Mouse (Mus musculus): ENCODE data around the gene Cd248. TPM values are rescaled to one million over a fixed set of nuclear protein-coding genes. Genes with fewer than 3 reads are reported as not detected.
"Not testable (repeated sequence)": the region's sequence is repeated elsewhere in the genome, so short reads cannot be mapped to it uniquely, and the experiment has no call there.

Gene Cd248
- polyA plus RNA-seq, 1 experiment, result 2.5 TPM

DNA sequence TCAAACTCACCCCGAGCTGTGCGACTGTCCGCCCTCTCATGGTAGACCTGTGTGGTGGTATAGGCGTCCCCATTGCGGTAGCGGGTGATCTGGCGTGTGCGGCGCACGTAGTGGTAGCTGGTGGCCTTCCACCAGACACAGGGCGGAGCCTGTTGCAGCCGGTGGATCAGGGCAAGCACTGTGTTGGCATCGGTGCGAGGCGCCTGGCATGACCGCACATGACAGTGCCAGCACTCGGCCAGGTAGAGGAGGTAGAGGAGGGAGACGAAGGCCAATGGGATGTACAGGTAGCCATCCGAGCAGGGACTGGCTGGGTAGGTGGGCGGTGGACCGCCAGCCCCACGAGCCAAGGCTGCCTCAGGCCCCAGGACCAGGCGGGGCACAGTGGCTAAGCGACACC lies 14.7 kb downstream of the Cd248 start:
- Histone ChIP-seq H3K27me3 (ENCODE audit: control insufficient read depth, insufficient read depth, low read length) (no peaks in the 10 kb centered on the region; the same call in none of the 2 replicates), H3K36me3 (ENCODE audit: control insufficient read depth, insufficient read depth, low read length) (no peaks in the 10 kb centered on the region), H3K4me1 (ENCODE audit: control insufficient read depth, insufficient read depth, low read length) (peaks cover 12% of the 10 kb centered on the region), H3K27ac (ENCODE audit: control insufficient read depth, insufficient read depth, low read depth, low read length) (no peak overlapping the region), H3K4me3 (ENCODE audit: control insufficient read depth, low read depth, low read length) (no peak overlapping the region)
- TF ChIP-seq POLR2A (IDR thresholded peaks at IDR 0.05; ENCODE audit: control insufficient read depth, low read depth, low read length) (no peak), CTCF (IDR thresholded peaks at IDR 0.05; ENCODE audit: control insufficient read depth, insufficient read depth, insufficient replicate concordance, low read depth, low read length) (no peak)

DNA sequence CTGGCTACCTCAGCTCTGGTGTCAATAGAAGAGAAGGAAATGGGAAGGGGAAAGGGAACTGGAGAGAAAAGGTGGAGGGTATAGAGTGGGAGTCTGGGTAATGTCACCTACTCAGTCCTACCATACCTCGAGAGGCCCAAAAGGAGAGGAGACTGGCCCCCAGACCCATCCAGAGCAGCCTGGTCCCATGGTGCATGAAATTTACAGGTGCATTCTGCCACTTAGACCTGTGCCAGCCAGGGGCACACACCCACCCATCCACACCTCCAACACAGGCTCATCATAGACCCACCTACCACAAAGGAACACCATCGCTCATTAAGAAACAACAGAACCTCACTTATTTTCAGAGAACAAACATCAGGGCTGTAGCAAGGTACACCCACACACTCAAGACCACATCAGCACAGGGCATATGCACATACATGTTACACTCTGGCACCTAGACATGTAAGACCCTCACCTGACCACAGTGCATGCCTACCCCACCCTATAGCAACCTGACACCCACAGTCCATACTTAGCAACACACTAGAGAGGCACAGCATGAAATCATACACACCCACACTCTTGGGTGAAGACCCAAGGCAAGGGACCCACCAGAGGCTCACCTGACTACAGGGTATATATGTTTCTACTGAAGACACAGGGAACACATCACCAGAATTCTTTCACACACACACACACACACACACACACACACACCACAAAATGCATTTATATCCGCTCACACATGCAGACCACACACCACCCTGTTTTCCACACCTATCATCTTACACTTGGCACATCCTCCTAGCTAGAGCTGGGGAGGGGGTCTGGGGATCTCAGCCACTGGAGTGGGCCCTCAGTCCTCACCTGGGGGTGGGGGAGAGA lies 16.3 kb downstream of the Cd248 start:
- no peak overlapping the region for H3K4me3 ChIP-seq (ENCODE audit: control insufficient read depth, low read depth, low read length)
- H3K4me1 ChIP-seq (ENCODE audit: control insufficient read depth, insufficient read depth, low read length), result peaks cover 20% of the 10 kb centered on the region

DNA sequence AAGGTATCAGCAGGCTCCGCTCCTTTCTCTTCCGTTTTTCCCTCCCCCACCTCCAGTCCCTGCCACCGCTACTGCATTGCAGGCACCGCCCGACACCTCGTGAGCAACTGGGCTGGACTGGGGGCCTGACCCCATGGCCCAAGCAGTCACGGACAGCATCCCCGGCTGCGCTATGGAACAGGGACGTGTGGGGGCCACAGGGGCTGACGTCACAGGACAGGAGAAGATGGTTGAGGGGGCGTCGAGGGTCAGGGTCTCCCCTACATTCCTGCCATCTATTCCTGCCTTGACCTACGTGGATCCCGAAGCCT lies 16.9 kb downstream of the Cd248 start:
- TF ChIP-seq CTCF (IDR thresholded peaks at IDR 0.05; ENCODE audit: control insufficient read depth, insufficient read depth, insufficient replicate concordance, low read depth, low read length), result no peak
- Histone ChIP-seq H3K27ac (ENCODE audit: control insufficient read depth, insufficient read depth, low read depth, low read length) (no peak overlapping the region), H3K4me3 (ENCODE audit: control insufficient read depth, low read depth, low read length) (no peak overlapping the region), H3K36me3 (ENCODE audit: control insufficient read depth, insufficient read depth, low read length) (no peaks in the 10 kb centered on the region), H3K27me3 (ENCODE audit: control insufficient read depth, insufficient read depth, low read length) (no peaks in the 10 kb centered on the region; the same call in none of the 2 replicates), H3K4me1 (ENCODE audit: control insufficient read depth, insufficient read depth, low read length) (peaks cover 23% of the 10 kb centered on the region)

More for the DNA sequence above, 16.3 kb downstream of the Cd248 start:
- no peak overlapping the region for H3K27ac ChIP-seq (ENCODE audit: control insufficient read depth, insufficient read depth, low read depth, low read length)
- H3K36me3 ChIP-seq (ENCODE audit: control insufficient read depth, insufficient read depth, low read length), result no peaks in the 10 kb centered on the region
- TF ChIP-seq POLR2A (IDR thresholded peaks at IDR 0.05; ENCODE audit: control insufficient read depth, low read depth, low read length), result no peak
- TF ChIP-seq CTCF (IDR thresholded peaks at IDR 0.05; ENCODE audit: control insufficient read depth, insufficient read depth, insufficient replicate concordance, low read depth, low read length), result no peak
- H3K27me3 ChIP-seq (ENCODE audit: control insufficient read depth, insufficient read depth, low read length), result no peaks in the 10 kb centered on the region; the same call in none of the 2 replicates

DNA sequence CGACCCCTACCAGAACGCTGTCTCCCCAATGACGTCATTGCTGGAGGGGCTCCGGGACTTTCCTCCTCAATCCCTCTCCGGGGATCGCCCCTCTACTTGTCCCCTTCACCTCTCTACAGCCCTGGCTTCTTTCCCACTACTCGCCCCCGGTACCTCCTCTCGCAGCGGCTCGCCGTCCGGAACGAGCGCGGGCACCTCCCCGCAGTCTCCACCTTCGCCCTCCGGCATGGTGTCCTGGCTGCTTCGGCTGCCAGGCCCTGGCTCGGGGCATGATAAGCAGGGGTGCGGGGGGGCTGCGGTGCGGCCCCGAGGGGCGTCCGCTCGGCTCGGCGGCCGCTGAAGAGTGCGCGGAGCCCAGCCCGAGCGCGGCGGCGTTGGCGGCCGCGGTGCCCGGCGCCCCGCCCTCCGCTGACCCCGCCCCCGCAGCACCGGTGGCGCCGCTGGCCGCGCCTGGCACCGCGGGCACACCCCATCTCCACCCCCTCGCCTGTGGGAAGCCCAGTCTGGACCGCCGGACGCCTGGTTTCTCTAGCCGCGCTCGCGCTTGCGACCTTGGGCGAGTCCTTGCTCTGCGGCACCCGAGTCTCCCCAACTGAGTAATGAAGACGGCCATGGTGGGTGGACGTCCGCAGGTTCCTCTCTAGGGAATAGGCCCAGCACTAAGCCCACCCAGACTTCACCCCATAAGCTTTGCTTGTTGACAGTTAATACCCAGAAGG lies 17.4 kb downstream of the Cd248 start, which contains the start of gene Tmem151a:
Gene Tmem151a (minus strand): TSS at position 387 of the 719 bp plus-strand sequence.
- peaks cover 23% of the 10 kb centered on the region for H3K4me1 ChIP-seq (ENCODE audit: control insufficient read depth, insufficient read depth, low read length)
- H3K27ac ChIP-seq (ENCODE audit: control insufficient read depth, insufficient read depth, low read depth, low read length), result no peak within 1 kb of the TSS
- no peaks in the 10 kb centered on the region for H3K36me3 ChIP-seq (ENCODE audit: control insufficient read depth, insufficient read depth, low read length)
- peak within 1 kb of the TSS; percentile 49 for H3K4me3 ChIP-seq (ENCODE audit: control insufficient read depth, low read depth, low read length)
- no peaks in the 10 kb centered on the region; the same call in none of the 2 replicates for H3K27me3 ChIP-seq (ENCODE audit: control insufficient read depth, insufficient read depth, low read length)
- TF ChIP-seq POLR2A (IDR thresholded peaks at IDR 0.05; ENCODE audit: control insufficient read depth, low read depth, low read length), result no peak
- no peak for TF ChIP-seq CTCF (IDR thresholded peaks at IDR 0.05; ENCODE audit: control insufficient read depth, insufficient read depth, insufficient replicate concordance, low read depth, low read length)

DNA sequence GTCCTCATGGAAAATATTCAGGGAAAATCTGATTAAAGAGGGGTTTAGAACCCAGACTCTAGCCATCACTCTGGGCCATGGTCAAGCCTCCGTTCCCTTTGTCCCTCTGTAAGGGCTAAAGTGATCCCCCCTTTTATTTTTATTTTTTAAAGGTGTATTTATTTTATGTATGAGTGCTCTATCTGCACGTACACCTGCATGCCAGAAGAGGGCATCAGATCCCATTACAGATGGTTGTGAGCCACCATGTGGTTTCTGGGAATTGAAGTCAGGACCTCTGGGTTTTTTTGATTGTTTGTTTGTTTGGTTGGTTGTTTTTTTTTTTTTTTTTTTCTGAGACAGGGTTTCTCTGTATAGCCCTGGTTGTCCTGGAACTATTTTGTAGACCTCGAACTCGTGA lies 18.7 kb downstream of the Cd248 start:
- not testable (repeated sequence) for H3K36me3 ChIP-seq (ENCODE audit: control insufficient read depth, insufficient read depth, low read length); H3K27me3 ChIP-seq (ENCODE audit: control insufficient read depth, insufficient read depth, low read length); H3K4me3 ChIP-seq (ENCODE audit: control insufficient read depth, low read depth, low read length); H3K27ac ChIP-seq (ENCODE audit: control insufficient read depth, insufficient read depth, low read depth, low read length)
- H3K4me1 ChIP-seq (ENCODE audit: control insufficient read depth, insufficient read depth, low read length), result peaks cover 23% of the 10 kb centered on the region

DNA sequence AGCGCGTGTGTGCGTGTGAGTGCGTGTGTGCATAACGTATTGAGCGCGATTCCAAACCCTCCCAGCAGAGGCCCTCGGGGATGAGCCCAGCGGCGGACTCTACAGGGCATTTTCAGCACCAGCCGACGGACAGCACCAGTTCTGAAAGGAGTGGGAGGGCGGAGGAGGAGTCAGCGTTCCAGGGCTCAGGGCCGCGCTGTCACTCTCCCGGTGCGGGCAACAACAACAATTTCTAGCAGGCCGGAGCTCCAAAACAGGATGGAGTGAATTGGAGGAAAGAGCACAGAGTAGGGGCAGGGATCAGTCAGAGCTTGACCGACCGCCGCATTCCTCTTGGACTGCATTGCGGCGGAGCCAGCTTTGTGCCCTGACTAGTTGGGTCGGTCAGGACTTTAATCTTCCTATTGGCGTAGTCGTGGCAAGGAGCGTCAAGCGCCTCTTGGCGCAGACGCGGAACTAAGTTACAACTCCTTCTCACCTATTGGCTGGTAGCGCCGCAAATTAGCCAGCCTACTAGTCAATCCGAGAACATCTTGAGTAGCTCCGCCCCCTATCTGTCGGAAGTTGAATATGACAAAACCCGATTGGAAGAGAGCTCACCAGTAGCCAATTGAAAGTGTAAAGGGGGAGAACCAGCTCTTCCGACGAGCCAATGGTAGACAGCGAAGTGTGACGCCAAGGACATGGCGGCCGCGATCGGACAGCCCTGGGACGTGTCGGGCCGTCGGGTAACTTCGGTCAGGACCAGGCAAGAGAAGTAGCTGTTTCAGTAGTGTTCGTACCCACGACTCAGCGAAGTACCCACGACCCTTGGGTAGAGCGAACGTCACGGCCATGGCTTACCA lies 20.2 kb downstream of the Cd248 start, which contains the start of gene Yif1a:
Gene Yif1a (plus strand): TSS at position 655 of the 845 bp plus-strand sequence.
- H3K4me3 ChIP-seq (ENCODE audit: control insufficient read depth, low read depth, low read length), result peak within 1 kb of the TSS; percentile 94
- no peaks in the 10 kb centered on the region for H3K36me3 ChIP-seq (ENCODE audit: control insufficient read depth, insufficient read depth, low read length)
- TF ChIP-seq POLR2A (IDR thresholded peaks at IDR 0.05; ENCODE audit: control insufficient read depth, low read depth, low read length) (peak; percentile 86), CTCF (IDR thresholded peaks at IDR 0.05; ENCODE audit: control insufficient read depth, insufficient read depth, insufficient replicate concordance, low read depth, low read length) (peak; percentile 49; the same call in 1 of the 2 replicates)
- H3K27ac ChIP-seq (ENCODE audit: control insufficient read depth, insufficient read depth, low read depth, low read length), result 0 out of 2 replicates have a peak within 1 kb of the TSS, but pooled peaks have one; percentile 21
- peaks cover 25% of the 10 kb centered on the region for H3K4me1 ChIP-seq (ENCODE audit: control insufficient read depth, insufficient read depth, low read length)
- no peaks in the 10 kb centered on the region; the same call in 1 of the 2 replicates for H3K27me3 ChIP-seq (ENCODE audit: control insufficient read depth, insufficient read depth, low read length)

Data from testis, adult 2 months (tissue).